11 mouse cellular contexts compared by ENCODE assay signal in the genomic region with DNA sequence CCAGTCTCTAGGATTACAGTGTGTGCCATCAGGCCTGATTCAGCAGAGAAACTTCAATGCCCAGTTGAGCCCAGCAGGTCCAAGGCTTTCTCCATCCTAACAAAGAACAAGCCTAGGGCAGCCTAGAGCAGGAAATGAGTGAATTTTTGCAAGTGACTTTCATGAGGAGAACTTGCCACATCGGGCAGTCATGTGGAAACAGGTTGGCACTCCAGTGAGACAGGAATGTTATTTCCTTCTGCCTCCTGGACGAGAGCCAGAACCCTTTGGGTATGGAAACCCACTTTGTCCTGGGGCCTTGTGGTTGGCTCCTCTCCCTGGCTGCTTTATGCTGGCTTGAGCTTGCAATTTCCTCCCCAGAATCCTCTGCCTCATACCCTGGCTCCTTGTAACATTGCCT. TPM values are rescaled to one million over a fixed set of nuclear protein-coding genes. Genes with fewer than 3 reads are reported as not detected.
DNase-seq lines count a peak whose midpoint lies in the region; ATAC-seq lines count a peak whose summit lies in the region.
"Had no signal": no experiment of that assay in that cellular context is flagged by ENCODE, and none has a peak within 500 bp of the region (broad histone marks: within the 10 kb centered on the region; RNA-seq: fewer than 3 reads in every experiment).

No protein-coding gene starts in this region.

- peak; percentile 15 for DNase-seq in retina, postnatal 1 day
- no peak for DNase-seq in retina, embryonic 14.5 days (ENCODE audit: low spot score)
- peak; percentile 79 for DNase-seq in cerebellum, adult 9-10 months
- DNase-seq in lung, postnatal 36 days = peak; percentile 36
- no peak for DNase-seq in urinary bladder, postnatal 36 days (ENCODE audit: low spot score in 2 of 2)
- DNase-seq: adrenal gland, postnatal 10 days; gastrocnemius, postnatal 14 days; heart, postnatal 4 days had no signal

- 44% methylated on average over 2 of the region's 2 CpGs for WGBS in kidney, embryonic 16.5 days

- H3K4me1 ChIP-seq in kidney, embryonic 16.5 days (ENCODE audit: insufficient read depth, low read length) = no peaks in the 10 kb centered on the region

- peak; percentile 49; the same call in 1 of the 2 replicates for ATAC-seq in kidney, embryonic 16.5 days (ENCODE audit: low FRiP score, low TSS enrichment)
- no peak for ATAC-seq in megakaryocyte-erythroid progenitor cell, adult 5-6 weeks (replicated peaks; ENCODE audit: low FRiP score, low TSS enrichment, poor library complexity, severe bottlenecking)

- H3K4me3 ChIP-seq in kidney, embryonic 16.5 days (ENCODE audit: low read length) = no peak overlapping the region

- H3K9me3 ChIP-seq in kidney, embryonic 16.5 days (ENCODE audit: low read length) = no peaks in the 10 kb centered on the region

- H3K27me3 ChIP-seq in kidney, embryonic 16.5 days (ENCODE audit: insufficient read depth, low read length) = no peaks in the 10 kb centered on the region

- H3K9ac ChIP-seq in kidney, embryonic 16.5 days (replicated peaks; ENCODE audit: low read length) = no peak overlapping the region

- no peak overlapping the region for H3K4me2 ChIP-seq in kidney, embryonic 16.5 days (replicated peaks; ENCODE audit: low read depth, low read length)

- H3K27ac ChIP-seq in kidney, embryonic 16.5 days (ENCODE audit: low read length) = peak overlapping the region; percentile 35; the same call in 1 of the 2 replicates

- H3K36me3 ChIP-seq in kidney, embryonic 16.5 days (ENCODE audit: insufficient read depth, low read length) = no peaks in the 10 kb centered on the region
- H3K36me3 ChIP-seq: G1E had no signal

RNA-seq across cellular contexts. Expression of gene Coa6, which starts 30.8 kb away (rescaled TPM):
- 45.8 and 53.9 TPM in 2 replicates for polyA plus RNA-seq in kidney, embryonic 16.5 days (2015; fragmentation: Nextera tagmentation; extraction: Ambion mirVana)
- 31.5 and 34.2 TPM in 2 replicates for total RNA-seq in megakaryocyte-erythroid progenitor cell, adult 5-6 weeks (2014; fragmentation: Nextera tagmentation)
- 13.8 and 36.9 TPM in 2 replicates for total RNA-seq in megakaryocyte-erythroid progenitor cell, adult 5-6 weeks (2017)

Comparison
In these comparisons a context has a peak if more than half of its experiments do, and no peak if none do; other contexts are left out.
1. DNase-seq: peak in retina, postnatal 1 day (single experiment), cerebellum, adult 9-10 months (single experiment) and lung, postnatal 36 days (single experiment); none in retina, embryonic 14.5 days (single experiment) and urinary bladder, postnatal 36 days (0 of 2).